Mouse (Mus musculus): ENCODE measurements around the gene Hnrnpr. TPM values are rescaled to one million over a fixed set of nuclear protein-coding genes. Genes with fewer than 3 reads are reported as not detected.

Hnrnpr gene
- polyA plus RNA-seq, 1 experiment: 38.4 TPM

DNA sequence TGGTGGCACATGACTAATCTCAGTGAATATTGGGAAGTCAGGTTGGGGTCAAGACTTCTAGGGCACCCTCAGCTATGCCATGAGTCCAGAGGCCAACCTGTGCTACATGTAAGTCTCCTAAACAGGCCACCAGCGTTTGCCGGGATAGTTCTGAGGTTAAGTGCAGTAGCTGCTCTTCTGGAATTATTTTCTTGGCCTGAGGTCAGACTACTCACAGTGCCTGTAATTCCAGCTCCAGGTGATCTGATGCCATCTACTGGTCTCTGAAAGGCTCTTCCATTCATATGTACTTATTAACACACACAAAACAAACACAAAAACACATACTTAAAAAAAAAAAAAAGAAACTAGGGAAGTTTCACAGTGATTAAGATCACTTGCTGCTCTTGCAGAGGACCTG lies 13.5 kb downstream of the Hnrnpr start:
- Histone ChIP-seq H3K79me2 (ENCODE audit: control insufficient read depth, insufficient read depth) (peaks cover 89% of the 10 kb centered on the region), H3K27me3 (ENCODE audit: control insufficient read depth, insufficient read depth, insufficient read length) (no peaks in the 10 kb centered on the region), H3ac (ENCODE audit: control insufficient read depth, insufficient read length, low read depth) (no peak overlapping the region), H3K36me3 (ENCODE audit: control insufficient read depth, insufficient read depth) (peaks cover 80% of the 10 kb centered on the region), H3K79me3 (ENCODE audit: low read depth) (peaks cover 67% of the 10 kb centered on the region), H3K4me3 (ENCODE audit: insufficient read depth, poor library complexity, severe bottlenecking) (no peak overlapping the region)
- TF ChIP-seq USF1 (IDR thresholded peaks at IDR 0.05; ENCODE audit: low read depth) (no peak), CTCF (IDR thresholded peaks at IDR 0.05; ENCODE audit: control insufficient read depth, insufficient read depth, insufficient read length) (no peak), MAX (IDR thresholded peaks at IDR 0.05) (no peak), MYOD1 (IDR thresholded peaks at IDR 0.05; ENCODE audit: control insufficient read depth, insufficient read length, low read depth) (no peak), CEBPB (IDR thresholded peaks at IDR 0.05; ENCODE audit: low read depth) (no peak), FOSL1 (IDR thresholded peaks at IDR 0.05; ENCODE audit: insufficient read depth, low read length, poor library complexity, severe bottlenecking) (no peak), MYOG (IDR thresholded peaks at IDR 0.05; ENCODE audit: control insufficient read depth, extremely low read depth, insufficient read length) (no peak)

GRCm38 (mm10) chr4:136327238-136327637 lies 16.5 kb downstream of the Hnrnpr start:
- Histone ChIP-seq H3K4me3 (ENCODE audit: insufficient read depth, poor library complexity, severe bottlenecking) (no peak overlapping the region), H3ac (ENCODE audit: control insufficient read depth, insufficient read length, low read depth) (no peak overlapping the region), H3K36me3 (ENCODE audit: control insufficient read depth, insufficient read depth) (peaks cover 80% of the 10 kb centered on the region), H3K27me3 (ENCODE audit: control insufficient read depth, insufficient read depth, insufficient read length) (no peaks in the 10 kb centered on the region), H3K79me3 (ENCODE audit: low read depth) (peaks cover 47% of the 10 kb centered on the region), H3K79me2 (ENCODE audit: control insufficient read depth, insufficient read depth) (peaks cover 85% of the 10 kb centered on the region)
- TF ChIP-seq USF1 (IDR thresholded peaks at IDR 0.05; ENCODE audit: low read depth): no peak

- Histone ChIP-seq H3K27me3 (ENCODE audit: control insufficient read depth, insufficient read depth, insufficient read length) (no peaks in the 10 kb centered on the region), H3K79me2 (ENCODE audit: control insufficient read depth, insufficient read depth) (peaks cover 85% of the 10 kb centered on the region), H3K36me3 (ENCODE audit: control insufficient read depth, insufficient read depth) (peaks cover 80% of the 10 kb centered on the region), H3K4me3 (ENCODE audit: insufficient read depth, poor library complexity, severe bottlenecking) (no peak overlapping the region), H3K79me3 (ENCODE audit: low read depth) (peaks cover 39% of the 10 kb centered on the region), H3ac (ENCODE audit: control insufficient read depth, insufficient read length, low read depth) (no peak overlapping the region)
- TF ChIP-seq CEBPB (IDR thresholded peaks at IDR 0.05; ENCODE audit: low read depth): no peak
- no peak for TF ChIP-seq USF1 (IDR thresholded peaks at IDR 0.05; ENCODE audit: low read depth)
- no peak for TF ChIP-seq CTCF (IDR thresholded peaks at IDR 0.05; ENCODE audit: control insufficient read depth, insufficient read depth, insufficient read length)
- TF ChIP-seq MYOD1 (IDR thresholded peaks at IDR 0.05; ENCODE audit: control insufficient read depth, insufficient read length, low read depth): no peak
- no peak for TF ChIP-seq FOSL1 (IDR thresholded peaks at IDR 0.05; ENCODE audit: insufficient read depth, low read length, poor library complexity, severe bottlenecking)
- TF ChIP-seq MAX (IDR thresholded peaks at IDR 0.05): no peak
- TF ChIP-seq MYOG (IDR thresholded peaks at IDR 0.05; ENCODE audit: control insufficient read depth, extremely low read depth, insufficient read length): no peak
Measured at GRCm38 (mm10) chr4:136328115-136328514, 17.4 kb downstream of the Hnrnpr start.

DNA sequence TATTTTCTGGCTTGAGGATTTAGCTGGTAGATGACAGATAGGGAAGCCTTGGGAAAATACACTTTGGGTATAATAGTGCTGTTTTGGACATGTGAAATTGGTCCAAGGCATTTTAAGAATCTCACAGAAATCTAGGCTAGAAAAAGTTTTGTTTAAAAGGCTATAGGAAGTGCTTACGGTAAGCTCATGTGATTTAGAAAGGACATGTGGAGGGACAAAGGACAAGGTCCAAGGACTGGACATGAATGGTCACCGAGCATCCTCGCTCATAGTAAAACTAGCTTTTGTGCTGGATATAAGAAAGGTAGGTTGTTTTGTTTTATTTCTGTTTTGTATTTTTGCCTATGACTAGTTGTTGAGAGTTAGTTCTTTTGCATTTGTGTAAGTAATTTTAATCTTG lies 21.0 kb downstream of the Hnrnpr start:
- Histone ChIP-seq H3K79me3 (ENCODE audit: low read depth) (peaks cover 30% of the 10 kb centered on the region), H3K4me3 (ENCODE audit: insufficient read depth, poor library complexity, severe bottlenecking) (no peak overlapping the region), H3K79me2 (ENCODE audit: control insufficient read depth, insufficient read depth) (peaks cover 85% of the 10 kb centered on the region), H3K36me3 (ENCODE audit: control insufficient read depth, insufficient read depth) (peaks cover 89% of the 10 kb centered on the region), H3ac (ENCODE audit: control insufficient read depth, insufficient read length, low read depth) (no peak overlapping the region), H3K27me3 (ENCODE audit: control insufficient read depth, insufficient read depth, insufficient read length) (no peaks in the 10 kb centered on the region)
- TF ChIP-seq CTCF (IDR thresholded peaks at IDR 0.05; ENCODE audit: control insufficient read depth, insufficient read depth, insufficient read length): no peak
- no peak for TF ChIP-seq FOSL1 (IDR thresholded peaks at IDR 0.05; ENCODE audit: insufficient read depth, low read length, poor library complexity, severe bottlenecking)
- TF ChIP-seq MAX (IDR thresholded peaks at IDR 0.05): no peak
- no peak for TF ChIP-seq MYOG (IDR thresholded peaks at IDR 0.05; ENCODE audit: control insufficient read depth, extremely low read depth, insufficient read length)
- TF ChIP-seq MYOD1 (IDR thresholded peaks at IDR 0.05; ENCODE audit: control insufficient read depth, insufficient read length, low read depth): no peak
- TF ChIP-seq USF1 (IDR thresholded peaks at IDR 0.05; ENCODE audit: low read depth): no peak
- TF ChIP-seq CEBPB (IDR thresholded peaks at IDR 0.05; ENCODE audit: low read depth): no peak

DNA sequence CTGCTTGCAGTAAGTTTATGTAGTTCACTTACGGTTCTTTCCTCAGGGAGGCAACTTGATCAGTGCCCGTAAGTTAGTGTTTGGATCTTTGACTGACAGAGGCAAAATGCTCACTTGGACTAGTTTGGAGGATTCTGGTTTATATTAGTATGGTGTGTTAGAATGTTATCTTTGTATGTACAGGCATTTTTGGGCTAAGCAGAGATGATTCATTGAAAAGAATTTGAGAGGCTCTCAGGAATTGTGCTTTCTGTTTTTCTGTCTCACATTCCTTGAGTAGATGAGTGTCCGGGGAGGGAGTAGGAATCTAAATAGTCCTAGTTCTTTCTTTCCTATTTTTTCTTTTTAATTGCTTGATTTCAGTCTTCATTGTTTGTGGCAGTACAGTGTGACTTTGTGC lies 22.4 kb downstream of the Hnrnpr start:
- H3ac ChIP-seq (ENCODE audit: control insufficient read depth, insufficient read length, low read depth): no peak overlapping the region
- no peak for TF ChIP-seq MYOD1 (IDR thresholded peaks at IDR 0.05; ENCODE audit: control insufficient read depth, insufficient read length, low read depth)
- TF ChIP-seq CEBPB (IDR thresholded peaks at IDR 0.05; ENCODE audit: low read depth): no peak
- TF ChIP-seq USF1 (IDR thresholded peaks at IDR 0.05; ENCODE audit: low read depth): no peak
- TF ChIP-seq FOSL1 (IDR thresholded peaks at IDR 0.05; ENCODE audit: insufficient read depth, low read length, poor library complexity, severe bottlenecking): no peak
- TF ChIP-seq MYOG (IDR thresholded peaks at IDR 0.05; ENCODE audit: control insufficient read depth, extremely low read depth, insufficient read length): no peak
- H3K79me2 ChIP-seq (ENCODE audit: control insufficient read depth, insufficient read depth): peaks cover 88% of the 10 kb centered on the region
- H3K36me3 ChIP-seq (ENCODE audit: control insufficient read depth, insufficient read depth): peaks cover 93% of the 10 kb centered on the region
- H3K4me3 ChIP-seq (ENCODE audit: insufficient read depth, poor library complexity, severe bottlenecking): no peak overlapping the region
- H3K27me3 ChIP-seq (ENCODE audit: control insufficient read depth, insufficient read depth, insufficient read length): no peaks in the 10 kb centered on the region
- H3K79me3 ChIP-seq (ENCODE audit: low read depth): peaks cover 31% of the 10 kb centered on the region

GRCm38 (mm10) chr4:136335065-136335464 lies 24.3 kb downstream of the Hnrnpr start:
- TF ChIP-seq MAX (IDR thresholded peaks at IDR 0.05) (no peak), CTCF (IDR thresholded peaks at IDR 0.05; ENCODE audit: control insufficient read depth, insufficient read depth, insufficient read length) (no peak), CEBPB (IDR thresholded peaks at IDR 0.05; ENCODE audit: low read depth) (no peak)
- no peak overlapping the region for H3ac ChIP-seq (ENCODE audit: control insufficient read depth, insufficient read length, low read depth)
- no peaks in the 10 kb centered on the region for H3K27me3 ChIP-seq (ENCODE audit: control insufficient read depth, insufficient read depth, insufficient read length)
- peaks cover 28% of the 10 kb centered on the region for H3K79me3 ChIP-seq (ENCODE audit: low read depth)
- H3K36me3 ChIP-seq (ENCODE audit: control insufficient read depth, insufficient read depth): peaks cover 92% of the 10 kb centered on the region
- no peak overlapping the region for H3K4me3 ChIP-seq (ENCODE audit: insufficient read depth, poor library complexity, severe bottlenecking)
- peaks cover 79% of the 10 kb centered on the region for H3K79me2 ChIP-seq (ENCODE audit: control insufficient read depth, insufficient read depth)

Measured in C2C12 (cell line).